Mouse (Mus musculus): ENCODE results near the gene Atp10a. TPM values are rescaled to one million over a fixed set of nuclear protein-coding genes. Genes with fewer than 3 reads are reported as not detected.

Gene Atp10a
- polyA plus RNA-seq, 1 experiment from 2014 or later, result 3.8 TPM

- no peaks in the 10 kb centered on the region for H3K36me3 ChIP-seq (ENCODE audit: insufficient read depth)
- H3K9ac ChIP-seq, result no peak overlapping the region
- ATAC-seq (ENCODE audit: insufficient read depth) (no peak; the same call in 1 of the 2 replicates), DNase-seq (peak; percentile 67)
- 51% methylated on average over 6 of the region's 6 CpGs for whole genome bisulfite sequencing
- H3K9me3 ChIP-seq (ENCODE audit: low read depth, low read length), result no peaks in the 10 kb centered on the region
- H3K4me1 ChIP-seq (ENCODE audit: insufficient read depth), result no peaks in the 10 kb centered on the region
- H3K27ac ChIP-seq (ENCODE audit: low read depth), result no peak overlapping the region
- no peak overlapping the region for H3K4me3 ChIP-seq (ENCODE audit: low read depth, low read length)
- no peak overlapping the region for H3K4me2 ChIP-seq
- peak; percentile 38 for TF ChIP-seq CTCF (IDR thresholded peaks at IDR 0.05; ENCODE audit: low read depth)
- no peaks in the 10 kb centered on the region for H3K27me3 ChIP-seq (ENCODE audit: insufficient read depth, low read length)
Observed at GRCm38 (mm10) chr7:58767257-58767656, 111.3 kb downstream of the Atp10a start.

- DNase-seq (no peak), ATAC-seq (ENCODE audit: insufficient read depth) (no peak)
- Histone ChIP-seq H3K36me3 (ENCODE audit: insufficient read depth) (no peaks in the 10 kb centered on the region), H3K9ac (no peak overlapping the region), H3K27ac (ENCODE audit: low read depth) (no peak overlapping the region), H3K27me3 (ENCODE audit: insufficient read depth, low read length) (no peaks in the 10 kb centered on the region), H3K4me2 (no peak overlapping the region), H3K4me1 (ENCODE audit: insufficient read depth) (no peaks in the 10 kb centered on the region), H3K9me3 (ENCODE audit: low read depth, low read length) (no peaks in the 10 kb centered on the region), H3K4me3 (ENCODE audit: low read depth, low read length) (no peak overlapping the region)
- TF ChIP-seq CTCF (IDR thresholded peaks at IDR 0.05; ENCODE audit: low read depth), result no peak
- 76% methylated on average over 2 of the region's 2 CpGs for WGBS
Observed at GRCm38 (mm10) chr7:58768253-58768652, 112.3 kb downstream of the Atp10a start.

- ATAC-seq (ENCODE audit: insufficient read depth) (no peak), DNase-seq (peak; percentile 70)
- Histone ChIP-seq H3K9me3 (ENCODE audit: low read depth, low read length) (no peaks in the 10 kb centered on the region), H3K27me3 (ENCODE audit: insufficient read depth, low read length) (no peaks in the 10 kb centered on the region), H3K36me3 (ENCODE audit: insufficient read depth) (no peaks in the 10 kb centered on the region), H3K9ac (no peak overlapping the region), H3K27ac (ENCODE audit: low read depth) (no peak overlapping the region), H3K4me3 (ENCODE audit: low read depth, low read length) (no peak overlapping the region), H3K4me1 (ENCODE audit: insufficient read depth) (no peaks in the 10 kb centered on the region), H3K4me2 (no peak overlapping the region)
- peak; percentile 66 for TF ChIP-seq CTCF (IDR thresholded peaks at IDR 0.05; ENCODE audit: low read depth)
- WGBS, result 70% methylated on average over 3 of the region's 3 CpGs
Observed at GRCm38 (mm10) chr7:58770254-58770653, 114.3 kb downstream of the Atp10a start.

- DNase-seq, result peak; percentile 31
- 66% methylated on average over 6 of the region's 6 CpGs for WGBS
- TF ChIP-seq CTCF (IDR thresholded peaks at IDR 0.05; ENCODE audit: low read depth), result no peak
- Histone ChIP-seq H3K4me3 (ENCODE audit: low read depth, low read length) (no peak overlapping the region), H3K4me1 (ENCODE audit: insufficient read depth) (no peaks in the 10 kb centered on the region), H3K9ac (no peak overlapping the region), H3K4me2 (no peak overlapping the region), H3K9me3 (ENCODE audit: low read depth, low read length) (no peaks in the 10 kb centered on the region), H3K36me3 (ENCODE audit: insufficient read depth) (no peaks in the 10 kb centered on the region), H3K27me3 (ENCODE audit: insufficient read depth, low read length) (no peaks in the 10 kb centered on the region), H3K27ac (ENCODE audit: low read depth) (no peak overlapping the region; the same call in 1 of the 2 replicates)
- ATAC-seq (ENCODE audit: insufficient read depth), result 0 out of 2 replicates have a peak, but pooled peaks have one; percentile 41
Observed at GRCm38 (mm10) chr7:58772048-58772690, 116.2 kb downstream of the Atp10a start.

- H3K4me3 ChIP-seq (ENCODE audit: low read depth, low read length), result no peak overlapping the region
- no peak for DNase-seq
- no peak overlapping the region for H3K27ac ChIP-seq (ENCODE audit: low read depth)
- no peak for ATAC-seq (ENCODE audit: insufficient read depth)
- no peak for TF ChIP-seq CTCF (IDR thresholded peaks at IDR 0.05; ENCODE audit: low read depth)
- no peak overlapping the region for H3K9ac ChIP-seq
- no peaks in the 10 kb centered on the region for H3K36me3 ChIP-seq (ENCODE audit: insufficient read depth)
- H3K27me3 ChIP-seq (ENCODE audit: insufficient read depth, low read length), result no peaks in the 10 kb centered on the region
- H3K4me1 ChIP-seq (ENCODE audit: insufficient read depth), result no peaks in the 10 kb centered on the region
- H3K9me3 ChIP-seq (ENCODE audit: low read depth, low read length), result no peaks in the 10 kb centered on the region
- no peak overlapping the region for H3K4me2 ChIP-seq
Observed at GRCm38 (mm10) chr7:58779146-58779545, 123.2 kb downstream of the Atp10a start.

GRCm38 (mm10) chr7:58786986-58787385, 131.0 kb downstream of the Atp10a start:
- TF ChIP-seq CTCF (IDR thresholded peaks at IDR 0.05; ENCODE audit: low read depth), result no peak
- Histone ChIP-seq H3K4me3 (ENCODE audit: low read depth, low read length) (no peak overlapping the region), H3K36me3 (ENCODE audit: insufficient read depth) (no peaks in the 10 kb centered on the region), H3K27ac (ENCODE audit: low read depth) (no peak overlapping the region), H3K9ac (no peak overlapping the region), H3K9me3 (ENCODE audit: low read depth, low read length) (no peaks in the 10 kb centered on the region), H3K27me3 (ENCODE audit: insufficient read depth, low read length) (no peaks in the 10 kb centered on the region), H3K4me1 (ENCODE audit: insufficient read depth) (peaks cover 3% of the 10 kb centered on the region), H3K4me2 (no peak overlapping the region)
- 88% methylated on average over 4 of the region's 4 CpGs for WGBS
- DNase-seq, result no peak
- no peak for ATAC-seq (ENCODE audit: insufficient read depth)

- no peak overlapping the region for H3K4me3 ChIP-seq (ENCODE audit: low read depth, low read length)
- no peaks in the 10 kb centered on the region for H3K27me3 ChIP-seq (ENCODE audit: insufficient read depth, low read length)
- no peak overlapping the region for H3K9ac ChIP-seq
- H3K9me3 ChIP-seq (ENCODE audit: low read depth, low read length), result no peaks in the 10 kb centered on the region
- H3K36me3 ChIP-seq (ENCODE audit: insufficient read depth), result no peaks in the 10 kb centered on the region
- H3K27ac ChIP-seq (ENCODE audit: low read depth), result no peak overlapping the region; the same call in 1 of the 2 replicates
- ATAC-seq (ENCODE audit: insufficient read depth), result no peak
- peak; percentile 2 for DNase-seq
- no peak for TF ChIP-seq CTCF (IDR thresholded peaks at IDR 0.05; ENCODE audit: low read depth)
- WGBS, result 54% methylated on average over 2 of the region's 4 CpGs
- peaks cover 3% of the 10 kb centered on the region for H3K4me1 ChIP-seq (ENCODE audit: insufficient read depth)
- H3K4me2 ChIP-seq, result no peak overlapping the region
Observed at GRCm38 (mm10) chr7:58787585-58787984, 131.6 kb downstream of the Atp10a start.
